Mouse (Mus musculus): ENCODE measurements around the gene Gm13305.
"Not testable (repeated sequence)": the region's sequence is repeated elsewhere in the genome, so short reads cannot be mapped to it uniquely, and the experiment has no call there.

The Gm13305 gene

GRCm38 (mm10) chr4:42168503-42168902, at the start of gene Gm13305:
Gm13305 (minus strand) TSS chr4:42168603.
- not testable (repeated sequence) for DNase-seq (ENCODE audit: low spot score in 2 of 2)

GRCm38 (mm10) chr4:42184980-42185372, 16.6 kb upstream of the Gm13305 start:
- not testable (repeated sequence) for DNase-seq (ENCODE audit: low spot score in 2 of 2)

DNA sequence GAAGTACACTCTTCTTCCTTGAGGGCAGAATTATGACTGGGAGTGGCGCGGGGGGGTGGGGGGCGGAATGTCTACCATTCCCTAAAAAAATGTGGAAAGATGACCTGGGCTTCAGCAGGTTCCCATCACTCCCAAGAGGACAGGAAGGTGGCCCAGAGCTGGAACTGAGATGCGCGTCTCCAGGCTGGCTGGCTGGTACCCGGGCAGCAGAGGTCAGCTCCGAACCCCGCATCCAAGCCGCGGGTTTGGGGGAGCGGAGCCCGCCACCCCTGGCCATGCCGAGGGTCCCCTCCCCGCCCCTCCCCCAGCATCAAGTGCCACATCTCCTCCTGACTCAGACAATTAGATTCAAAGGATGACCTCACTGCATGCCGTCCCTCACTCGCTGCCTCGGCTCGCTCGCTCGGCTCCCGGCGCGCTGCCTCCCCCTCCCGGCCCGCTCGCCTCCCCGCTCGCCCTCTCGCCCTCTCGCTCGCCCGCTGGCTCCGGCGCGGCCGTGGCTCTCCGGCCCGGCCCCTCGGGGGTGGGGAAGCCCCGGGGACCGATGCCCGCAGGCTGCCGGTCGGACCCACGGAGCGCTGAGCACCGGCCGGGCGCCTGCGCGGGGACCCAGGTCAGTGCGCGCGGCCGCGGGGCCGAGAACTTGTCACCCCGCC, 16.0 kb upstream of the Gm13305 start:
- not testable (repeated sequence) for DNase-seq (ENCODE audit: low spot score in 2 of 2)

DNA sequence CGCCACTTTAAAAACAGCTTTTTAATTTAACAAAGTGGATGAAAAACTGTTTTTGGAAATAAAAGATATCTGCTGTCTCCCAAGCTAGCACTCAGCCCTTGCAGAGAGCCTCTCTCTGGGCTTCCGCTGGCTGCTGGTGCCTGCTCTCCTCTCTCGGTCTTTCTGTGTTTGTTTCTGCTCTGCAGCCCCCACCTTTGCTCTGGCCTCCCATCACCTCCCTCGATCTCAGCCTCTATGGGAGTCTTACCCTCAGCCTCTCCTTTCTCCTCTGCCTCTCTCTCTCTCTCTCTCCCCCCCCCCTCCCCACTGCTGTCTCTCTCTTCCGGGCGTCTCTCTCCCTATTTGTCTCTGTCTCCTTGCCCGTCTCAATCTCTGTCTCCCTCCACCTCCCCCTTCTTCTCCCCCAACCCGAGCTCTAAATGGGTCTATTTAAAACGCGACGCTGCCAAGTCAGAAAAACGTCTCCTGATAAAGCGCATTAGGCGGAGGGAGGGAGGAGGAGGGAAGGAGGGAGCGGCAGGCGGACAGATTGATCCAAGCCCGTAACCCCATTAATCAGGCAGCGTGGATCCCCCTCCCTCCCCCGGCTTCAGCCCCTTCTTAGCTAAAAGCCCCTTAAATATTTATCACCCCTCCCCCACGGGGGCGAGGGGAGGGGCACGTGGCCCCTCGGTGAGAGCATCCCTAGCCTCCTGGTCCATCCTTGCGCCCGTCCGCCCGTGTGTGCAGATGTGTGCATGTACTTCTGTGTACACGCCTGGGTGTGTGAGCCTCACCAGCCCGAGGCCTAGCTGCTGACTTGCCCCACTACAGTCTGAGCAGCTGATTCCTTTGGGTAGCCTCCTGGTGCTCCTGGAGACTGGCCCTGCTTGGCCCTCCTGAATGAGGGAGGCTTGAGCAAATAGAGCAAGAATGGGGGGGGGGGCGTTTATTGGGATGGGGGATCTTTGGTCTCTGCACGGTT, 15.1 kb upstream of the Gm13305 start:
- not testable (repeated sequence) for DNase-seq (ENCODE audit: low spot score in 2 of 2)

GRCm38 (mm10) chr4:42178243-42178642, 9.8 kb upstream of the Gm13305 start:
- not testable (repeated sequence) for DNase-seq (ENCODE audit: low spot score in 2 of 2)

DNA sequence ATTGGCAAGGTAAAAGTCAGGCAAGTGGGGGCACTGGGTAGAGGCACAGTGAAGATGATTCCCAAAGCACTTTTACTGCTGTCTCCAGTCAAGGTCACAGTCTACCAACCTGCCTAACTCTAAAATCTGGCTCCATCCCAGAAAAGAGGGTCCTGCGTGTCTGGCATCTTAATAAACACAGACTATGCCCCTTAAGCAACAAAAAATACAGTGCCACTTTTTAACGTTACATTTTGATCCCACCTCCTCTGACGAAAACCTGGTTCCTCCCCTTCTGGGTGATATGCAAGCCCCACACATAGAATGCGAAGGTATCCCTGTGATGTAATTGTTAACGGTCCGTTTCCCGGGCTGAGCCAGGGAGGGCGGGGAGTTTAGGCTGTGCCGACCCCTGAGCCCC, 15.3 kb downstream of the Gm13305 start, which contains the start of gene Gm13306:
Gene Gm13306 (plus strand): TSS at position 301 of the 400 bp plus-strand sequence.
- not testable (repeated sequence) for DNase-seq (ENCODE audit: low spot score in 2 of 2)

- not testable (repeated sequence) for DNase-seq (ENCODE audit: low spot score in 2 of 2)
These were observed 53.9 kb downstream of the Gm13305 start, which contains the start of gene Gm13304 for GRCm38 (mm10) chr4:42114517-42114916. Gm13304 (plus strand) TSS chr4:42114817.
